Mouse (Mus musculus) heart, postnatal 4 days (tissue): ENCODE results near the gene Plekhb1. TPM values are rescaled to one million over a fixed set of nuclear protein-coding genes. Genes with fewer than 3 reads are reported as not detected.

Source experiments
- DNase-seq: peaks from one replicate; pipeline ENCODE4 v3.0.0; 2021
- total RNA-seq, 2 experiments: library from RNA; stranded (reverse); gene quantifications; 2 replicates each; pipeline ENCODE4 v1.2.3; 2021

Plekhb1 gene
- total RNA-seq, 2 experiments from 2014 or later = 0.65 to 1.5 TPM

- no peak for DNase-seq
Observed at GRCm38 (mm10) chr7:100656739-100657138, 5.5 kb downstream of the Plekhb1 start.

GRCm38 (mm10) chr7:100654441-100654840 lies 7.8 kb downstream of the Plekhb1 start:
- DNase-seq = no peak

DNA sequence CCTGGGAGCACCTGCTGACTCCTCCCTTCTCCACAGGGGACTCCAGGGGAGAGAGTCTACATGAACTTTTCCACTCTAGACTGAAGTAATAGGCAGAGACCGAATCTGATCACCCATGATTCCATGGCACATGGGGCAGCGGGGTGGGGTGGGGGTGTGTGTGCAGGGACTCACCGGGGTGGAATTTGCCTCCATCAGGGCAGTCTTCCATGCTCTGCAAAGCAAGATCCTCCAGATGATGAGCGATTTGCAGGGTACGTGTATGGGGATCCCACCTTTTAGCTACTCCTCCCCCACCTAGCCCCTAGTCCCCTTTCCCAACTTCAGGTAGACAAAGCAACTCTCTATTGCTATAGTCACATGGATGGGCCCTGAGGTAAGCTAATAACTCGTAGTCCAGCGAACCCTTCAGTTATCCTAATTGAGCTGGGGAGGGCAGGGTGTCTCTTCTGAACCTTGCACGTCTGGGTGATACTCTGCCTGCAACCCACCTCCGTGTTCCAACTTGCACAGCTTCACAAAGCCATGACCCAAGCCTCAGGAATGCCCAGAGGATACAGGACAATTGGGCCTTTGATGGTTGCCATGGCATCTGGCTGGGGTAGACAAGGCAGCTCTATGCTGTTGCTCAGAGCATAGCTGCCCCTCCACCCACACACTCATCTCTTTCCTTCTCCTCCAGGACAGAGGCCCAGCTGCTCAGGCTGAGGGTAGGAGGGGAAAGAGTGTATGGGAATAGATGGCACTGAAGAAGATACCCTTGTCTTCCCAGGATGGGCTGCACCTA lies 8.5 kb downstream of the Plekhb1 start:
- DNase-seq = peak; percentile 4

GRCm38 (mm10) chr7:100651011-100651410 lies 11.2 kb downstream of the Plekhb1 start:
- peak; percentile 5 for DNase-seq

DNA sequence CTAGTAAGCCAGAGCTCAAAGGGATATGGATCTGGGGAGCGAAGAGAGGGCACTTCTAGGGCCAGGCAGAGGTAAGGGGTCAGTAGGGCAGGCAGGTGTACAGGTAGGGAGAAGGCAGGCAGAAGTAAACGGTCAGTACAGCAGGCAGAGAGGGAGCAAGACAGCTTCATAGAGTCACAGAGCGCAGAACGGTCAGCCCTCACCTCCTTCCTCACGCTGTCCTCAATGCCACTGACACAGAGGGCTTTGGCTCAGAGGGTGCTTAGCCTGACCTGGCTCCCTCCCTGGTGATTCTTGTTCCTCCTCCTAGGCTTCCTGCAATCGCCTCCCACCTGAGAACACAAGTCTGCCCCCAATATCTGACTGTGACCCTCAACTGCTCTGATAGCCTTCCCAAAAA lies 11.8 kb downstream of the Plekhb1 start:
- DNase-seq = no peak

- DNase-seq = no peak
Observed at GRCm38 (mm10) chr7:100649826-100650225, 12.4 kb downstream of the Plekhb1 start.

DNA sequence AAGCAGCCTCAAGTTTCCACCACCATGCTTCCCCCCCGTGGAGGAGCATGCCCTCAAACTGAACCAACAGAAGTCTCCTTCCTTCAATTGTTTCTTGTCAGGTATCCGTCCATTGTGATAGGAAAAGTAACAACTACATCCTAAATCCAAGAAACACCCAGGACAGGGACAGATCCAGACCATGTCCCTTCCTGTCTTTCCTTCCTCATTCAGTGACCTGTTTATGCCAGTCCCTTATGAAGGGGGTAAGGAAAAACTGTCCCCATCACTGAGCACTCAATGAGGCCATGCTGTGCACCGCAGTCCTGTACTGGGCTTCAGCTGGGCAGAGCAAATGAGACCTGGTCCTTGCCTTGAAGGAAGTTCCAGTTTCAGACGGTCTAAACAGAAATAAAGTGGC lies 13.1 kb downstream of the Plekhb1 start:
- peak; percentile 4 for DNase-seq

GRCm38 (mm10) chr7:100645147-100645546 lies 17.1 kb downstream of the Plekhb1 start:
- DNase-seq = peak; percentile 80

DNA sequence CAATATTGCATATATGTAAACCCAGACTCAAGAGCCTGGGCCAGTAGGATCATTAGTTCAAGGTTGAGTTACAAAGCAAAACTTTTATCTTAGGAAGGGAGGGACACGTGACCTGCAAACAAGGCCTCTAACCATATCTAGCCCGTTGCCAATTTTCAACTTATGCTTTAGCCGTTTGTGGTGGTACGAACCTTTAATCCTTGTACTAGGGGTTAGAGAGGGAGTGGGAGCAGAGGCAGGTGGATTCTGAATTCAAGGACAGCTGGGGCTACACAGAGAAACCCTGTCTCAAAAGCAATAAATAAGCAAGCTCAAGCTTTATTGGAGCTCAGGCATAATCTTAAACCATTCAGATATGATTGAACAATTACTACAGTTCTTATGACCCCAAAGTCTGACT lies 19.8 kb downstream of the Plekhb1 start:
- no peak for DNase-seq

GRCm38 (mm10) chr7:100637657-100638056 lies 24.6 kb downstream of the Plekhb1 start:
- DNase-seq = peak; percentile 52

DNA sequence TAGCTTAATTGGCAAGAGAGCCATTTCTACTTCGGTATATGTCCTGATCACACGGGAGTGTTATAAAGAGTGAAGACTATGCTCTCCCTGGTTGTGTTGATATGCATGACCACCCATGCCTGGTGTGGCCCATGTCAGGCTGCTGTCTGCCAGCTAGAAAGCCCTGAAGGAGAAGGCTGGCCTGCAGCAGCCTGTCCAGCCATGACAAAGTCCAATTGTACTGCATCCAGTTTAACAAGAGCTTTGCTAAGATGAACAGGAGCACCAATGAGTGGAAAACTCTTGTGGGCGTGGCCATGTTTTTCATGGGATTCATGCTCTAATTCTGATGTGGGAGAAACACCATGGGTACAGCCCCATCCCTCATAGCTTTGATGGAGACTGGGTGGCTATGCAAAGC lies 37.7 kb downstream of the Plekhb1 start:
- no peak for DNase-seq

DNA sequence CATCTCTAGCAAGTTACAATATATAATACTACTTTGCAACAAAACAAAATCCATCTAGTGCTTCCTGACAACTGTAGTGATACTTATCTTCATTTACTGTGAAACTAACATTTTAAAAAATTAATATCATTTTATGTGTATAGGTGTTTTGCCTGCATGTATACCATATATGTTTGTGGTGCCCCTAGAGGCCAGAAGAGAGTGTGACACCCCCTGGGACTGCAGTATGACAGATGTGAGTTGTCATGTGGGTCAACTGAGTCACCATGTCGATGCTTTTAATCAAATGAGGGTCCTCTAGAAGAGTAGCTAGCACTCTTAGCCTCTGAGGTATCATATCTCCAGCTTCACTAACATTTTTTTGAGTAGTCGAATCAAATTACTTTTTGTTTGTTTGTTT lies 39.9 kb downstream of the Plekhb1 start:
- DNase-seq = no peak

GRCm38 (mm10) chr7:100616121-100616857 lies 45.9 kb downstream of the Plekhb1 start:
- DNase-seq = no peak

DNA sequence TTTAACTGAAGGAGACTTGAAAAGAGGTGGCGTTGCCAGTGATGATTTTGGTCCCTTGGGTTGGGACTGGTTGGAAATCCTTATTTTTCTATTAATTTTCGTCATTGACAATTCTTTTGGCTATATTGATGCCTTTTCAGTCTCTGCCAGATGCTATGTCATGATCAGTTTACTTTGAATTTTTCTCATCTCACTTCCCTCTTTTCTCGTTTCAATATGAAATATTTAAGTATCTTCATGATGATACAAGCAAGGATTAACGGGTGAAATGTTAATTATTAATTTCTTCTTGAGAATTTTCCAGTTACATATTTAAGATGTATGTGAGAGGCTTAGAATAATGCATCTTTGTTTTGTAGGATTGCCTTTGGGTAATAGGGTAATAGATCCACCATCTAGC lies 53.3 kb downstream of the Plekhb1 start:
- DNase-seq = no peak

- DNase-seq = peak; percentile 73
Observed at GRCm38 (mm10) chr7:100608130-100608741, 54.0 kb downstream of the Plekhb1 start, which contains the start of gene Mrpl48. TSS of gene Mrpl48 (minus strand) at chr7:100608301.

DNA sequence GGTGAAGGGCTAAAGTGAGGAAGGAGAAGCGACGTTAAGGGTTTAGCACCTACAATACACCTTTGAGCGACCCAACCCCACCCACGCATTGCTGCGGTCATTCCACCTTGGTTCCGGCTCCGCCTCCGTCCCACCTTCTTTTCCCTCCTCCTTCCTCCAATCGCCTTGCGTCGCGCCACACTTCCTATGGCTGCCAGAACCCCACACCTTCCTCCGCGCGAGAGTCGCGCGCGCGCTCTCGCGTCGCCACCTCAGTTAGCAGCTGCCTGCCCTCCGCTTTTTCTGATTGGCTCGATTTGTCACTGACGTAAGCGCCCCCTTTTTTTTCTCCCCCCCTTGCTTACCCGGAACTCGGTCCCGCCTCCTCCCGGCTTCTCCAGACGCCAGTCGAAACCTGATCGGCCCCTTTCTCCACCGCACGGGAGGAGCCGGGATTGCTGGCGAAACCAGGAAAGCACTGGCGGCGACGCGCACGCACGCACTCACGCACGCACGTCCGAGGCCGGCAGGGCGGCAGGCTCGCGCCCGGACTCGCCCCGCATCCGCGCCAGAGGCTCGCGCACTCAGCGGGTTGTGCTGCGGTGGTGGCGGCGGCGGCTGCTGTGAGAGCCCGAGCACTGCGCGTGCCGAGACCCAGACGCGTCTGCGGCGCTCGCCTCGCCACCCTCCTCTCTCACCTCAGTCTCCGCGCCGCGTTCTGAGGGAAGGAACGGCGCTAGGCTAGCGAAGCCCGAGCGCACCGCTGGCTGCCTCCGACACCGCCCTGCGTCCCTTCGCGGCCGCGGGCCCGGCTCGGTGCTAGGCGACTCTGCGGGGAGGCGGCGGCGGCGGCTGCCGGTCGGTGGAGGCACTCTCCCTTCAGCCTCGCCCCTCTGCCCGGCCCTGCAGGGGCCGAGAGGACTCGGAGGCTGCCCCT lies 54.7 kb downstream of the Plekhb1 start, which contains the start of gene Rab6a:
Gene Rab6a, plus strand, starts transcription at position 197 of the 916 bp plus-strand sequence.
- DNase-seq = peak; percentile 98

DNA sequence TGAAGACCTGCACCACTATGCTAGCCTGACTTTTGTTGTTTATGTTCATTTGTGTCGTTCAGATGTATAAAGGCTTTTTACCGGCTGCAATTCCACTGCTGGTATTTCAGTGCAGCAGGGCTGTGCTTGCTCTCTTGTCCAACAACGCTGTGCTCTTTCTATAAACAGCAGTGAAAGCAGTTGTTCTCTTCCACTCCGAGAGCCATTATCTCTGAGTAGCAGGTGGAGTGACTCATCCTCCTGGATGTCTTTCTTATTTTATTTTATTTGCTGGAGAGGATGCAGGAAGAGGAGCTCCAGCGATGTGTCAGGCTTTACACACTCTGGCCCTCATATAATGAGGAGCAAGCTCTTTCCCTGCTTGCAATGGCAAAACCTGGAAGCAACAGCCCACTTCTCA lies 62.0 kb downstream of the Plekhb1 start:
- no peak for DNase-seq

DNA sequence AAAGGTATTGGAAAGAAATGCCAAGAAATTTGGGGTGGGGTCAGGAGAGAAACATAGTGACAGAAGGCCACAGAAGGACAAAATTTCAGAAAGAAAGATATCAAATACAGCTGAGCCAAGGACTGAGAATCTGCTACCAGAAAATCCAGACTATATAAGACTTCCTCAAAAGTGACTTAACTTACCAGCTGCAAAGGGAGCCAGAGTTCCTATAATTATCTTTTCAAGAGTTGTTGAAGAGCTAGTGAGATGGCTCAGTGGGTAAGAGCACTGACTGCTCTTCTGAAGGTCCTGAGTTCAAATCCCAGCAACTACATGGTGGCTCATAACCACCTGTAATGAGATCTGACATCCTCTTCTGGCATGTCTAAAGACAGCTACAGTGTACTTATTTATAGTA lies 68.9 kb downstream of the Plekhb1 start:
- no peak for DNase-seq
